Mouse (Mus musculus): ENCODE measurements around the gene Usp7. TPM values are rescaled to one million over a fixed set of nuclear protein-coding genes. Genes with fewer than 3 reads are reported as not detected.

Gene Usp7
- total RNA-seq, 2 experiments from 2014 or later: 41.3 to 49.2 TPM

DNA sequence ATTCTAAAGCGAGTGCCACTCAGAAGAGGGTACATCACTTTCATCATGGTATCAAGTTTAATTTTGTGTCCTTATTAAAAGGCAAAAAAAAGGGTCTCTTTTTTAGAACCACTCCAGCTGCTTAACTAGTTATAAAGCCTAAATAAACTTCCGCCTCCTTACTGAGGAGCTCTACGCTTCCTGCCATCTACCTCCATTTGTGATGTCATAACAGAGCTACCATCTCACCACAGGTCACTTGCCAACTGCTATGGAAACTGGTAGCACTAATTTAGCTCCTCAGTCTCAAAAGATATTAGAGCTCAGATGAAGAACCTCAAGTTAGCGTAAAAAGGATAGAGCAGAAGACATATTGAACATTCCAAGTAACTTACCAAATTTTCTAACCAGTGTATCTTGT lies 71.7 kb downstream of the Usp7 start:
- no peak for DNase-seq

DNA sequence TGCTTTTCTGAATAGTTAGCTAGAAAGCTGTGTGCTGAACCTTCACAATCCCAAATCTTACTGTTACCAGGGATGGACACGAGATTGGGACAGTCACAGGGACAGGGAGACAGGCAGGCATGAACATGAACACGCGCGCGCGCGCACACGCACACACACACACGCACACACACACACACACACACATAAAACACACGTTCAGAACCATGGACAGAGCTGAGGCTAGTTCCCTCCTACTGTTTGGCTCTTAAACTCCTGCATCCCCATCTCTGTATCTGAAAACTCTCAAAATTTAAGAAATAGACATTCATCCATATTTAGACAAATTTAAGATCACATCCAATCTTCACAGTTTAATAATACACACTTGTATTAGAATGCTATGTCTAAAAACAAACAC lies 74.4 kb downstream of the Usp7 start:
- DNase-seq: peak in 1 of 2 experiments; percentile 25

DNA sequence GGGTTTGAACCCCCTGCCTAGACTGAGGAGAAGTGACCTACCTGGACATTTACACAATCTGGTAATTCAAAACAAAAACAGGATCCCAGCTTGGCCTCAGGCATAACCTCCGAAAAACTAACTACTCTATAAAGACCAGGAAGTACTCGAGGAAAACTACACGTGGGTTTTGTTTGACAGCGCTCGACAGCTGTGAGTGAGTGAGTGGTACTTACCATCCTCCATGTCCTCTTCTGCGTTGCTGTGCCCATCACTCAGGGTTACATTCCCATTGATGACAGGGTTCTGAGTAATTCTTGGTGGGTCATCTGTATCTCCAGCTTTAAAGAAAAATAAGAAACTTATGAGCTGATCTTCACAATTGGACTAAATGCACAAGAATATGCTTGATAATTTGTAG lies 75.8 kb downstream of the Usp7 start:
- no peak for DNase-seq

DNA sequence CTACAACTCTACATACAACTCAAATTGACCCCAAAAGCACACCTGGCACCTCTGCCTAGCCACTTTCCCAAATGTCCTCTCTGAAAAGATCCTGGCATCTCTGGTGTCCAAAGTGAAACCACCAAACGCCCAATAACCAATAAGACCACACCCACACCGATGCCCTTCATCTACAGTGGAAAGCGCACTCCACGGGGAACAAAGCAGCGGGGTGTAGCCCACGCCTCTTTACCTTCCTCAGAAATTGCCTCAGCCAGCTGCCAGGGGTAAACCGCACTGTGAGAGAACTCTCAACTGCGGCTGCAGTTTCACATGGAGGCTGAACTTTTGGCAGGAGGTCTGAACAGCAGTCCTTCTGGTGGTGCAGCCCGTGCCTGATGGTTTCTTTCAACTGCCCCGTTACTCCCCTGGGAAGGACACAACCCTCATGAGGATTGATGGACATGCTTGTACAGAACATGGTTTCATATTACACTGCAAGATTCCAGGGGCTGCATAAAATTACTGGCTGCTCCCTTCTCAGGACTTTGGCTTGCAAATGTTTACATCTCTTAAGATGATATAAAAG lies 76.5 kb downstream of the Usp7 start:
- DNase-seq: peak; percentile 55 to 65

DNA sequence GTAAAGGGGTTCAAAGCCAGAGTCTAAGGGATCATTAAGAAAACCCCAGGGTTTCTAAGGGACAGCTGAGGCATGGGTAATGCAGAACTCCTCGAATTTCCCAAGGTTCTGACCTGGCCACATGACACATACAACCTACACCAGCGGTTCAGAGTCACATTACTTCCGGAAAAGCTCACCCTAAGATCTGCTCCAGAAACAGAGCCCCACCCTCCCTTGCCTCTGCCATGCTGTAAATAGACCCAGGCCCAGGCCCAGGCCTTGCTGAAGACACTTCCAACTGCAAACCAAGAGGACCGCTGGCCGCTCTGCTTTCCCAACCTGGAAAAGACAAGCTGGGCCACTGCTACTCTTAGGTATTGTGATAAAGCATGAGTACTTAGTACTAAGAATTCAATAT lies 77.3 kb downstream of the Usp7 start:
- DNase-seq: no peak

DNA sequence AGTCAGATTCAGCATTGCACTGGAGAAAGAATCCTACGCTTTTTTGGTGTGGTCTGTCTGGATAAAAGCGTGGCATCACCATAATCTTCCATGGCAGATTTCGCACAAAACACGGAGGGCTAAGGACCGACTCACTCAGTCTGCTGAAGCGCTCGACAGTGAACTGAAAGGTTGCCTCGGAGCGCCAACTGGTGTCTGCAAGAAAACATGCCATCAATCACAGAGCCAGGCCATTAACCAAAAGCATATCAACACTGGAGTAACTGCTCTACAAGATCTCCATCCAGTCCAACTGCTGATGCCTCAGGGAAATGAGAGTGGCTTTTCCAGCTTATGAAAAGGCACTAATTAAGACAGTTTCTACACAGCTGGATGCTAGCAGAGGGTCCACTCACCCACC lies 80.1 kb downstream of the Usp7 start:
- no peak for DNase-seq

DNA sequence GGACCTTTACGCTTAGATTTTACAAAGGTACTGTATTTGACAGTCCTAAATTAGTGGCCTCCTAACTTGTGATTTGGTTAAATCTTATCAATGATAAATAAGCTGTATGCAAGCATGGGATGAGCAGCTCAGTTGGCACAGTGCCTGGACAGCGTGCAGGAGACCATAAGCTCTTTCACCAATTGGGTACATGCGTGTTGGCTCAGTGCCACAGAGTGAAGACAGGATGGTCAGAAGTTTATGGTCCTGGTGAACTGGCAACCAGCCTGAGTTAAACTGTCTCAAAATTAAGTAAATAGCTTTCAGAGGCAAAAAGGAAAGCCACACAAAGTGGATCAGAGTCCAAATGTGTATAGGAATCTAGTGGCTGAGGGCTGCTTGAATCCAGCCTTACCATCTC lies 91.5 kb downstream of the Usp7 start:
- DNase-seq: no peak

DNA sequence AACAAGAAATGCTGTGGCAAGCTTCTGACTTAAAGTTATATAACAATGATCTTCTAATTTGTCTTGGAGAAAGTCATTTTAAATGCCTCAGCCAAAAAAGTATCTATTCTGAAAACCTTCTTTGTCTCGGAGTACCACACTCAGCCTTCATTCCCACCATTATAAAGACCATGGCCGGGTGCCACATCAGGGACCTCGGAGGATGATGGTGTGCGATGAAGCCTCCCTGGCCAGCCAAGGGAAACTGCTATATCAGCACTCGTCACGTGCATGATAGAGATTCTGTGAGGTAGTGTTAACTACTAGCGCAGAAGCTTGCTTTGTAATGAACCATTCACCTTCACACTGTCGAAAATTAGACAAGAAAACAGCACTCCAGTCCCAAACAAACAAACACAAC lies 92.6 kb downstream of the Usp7 start:
- DNase-seq: no peak

DNA sequence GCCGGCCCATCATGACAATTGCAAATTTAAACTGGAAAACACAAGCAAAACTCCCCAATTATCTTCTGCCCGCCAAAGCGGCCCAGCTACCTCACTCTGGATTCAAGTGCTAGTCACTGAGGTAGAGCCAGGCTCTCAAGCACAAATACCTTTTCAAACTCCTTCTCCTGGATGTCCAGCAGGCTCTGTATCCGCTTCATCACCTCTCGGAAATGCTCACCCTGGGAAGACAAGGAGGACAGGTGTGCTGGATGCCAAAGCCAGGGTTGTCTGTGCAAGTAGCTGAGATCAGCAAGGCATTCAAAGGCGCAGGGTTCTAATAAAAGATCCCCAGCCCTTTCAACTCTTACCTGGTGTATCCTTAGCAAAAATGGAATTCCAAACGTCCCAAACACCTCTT lies 100.9 kb downstream of the Usp7 start:
- no peak for DNase-seq

DNA sequence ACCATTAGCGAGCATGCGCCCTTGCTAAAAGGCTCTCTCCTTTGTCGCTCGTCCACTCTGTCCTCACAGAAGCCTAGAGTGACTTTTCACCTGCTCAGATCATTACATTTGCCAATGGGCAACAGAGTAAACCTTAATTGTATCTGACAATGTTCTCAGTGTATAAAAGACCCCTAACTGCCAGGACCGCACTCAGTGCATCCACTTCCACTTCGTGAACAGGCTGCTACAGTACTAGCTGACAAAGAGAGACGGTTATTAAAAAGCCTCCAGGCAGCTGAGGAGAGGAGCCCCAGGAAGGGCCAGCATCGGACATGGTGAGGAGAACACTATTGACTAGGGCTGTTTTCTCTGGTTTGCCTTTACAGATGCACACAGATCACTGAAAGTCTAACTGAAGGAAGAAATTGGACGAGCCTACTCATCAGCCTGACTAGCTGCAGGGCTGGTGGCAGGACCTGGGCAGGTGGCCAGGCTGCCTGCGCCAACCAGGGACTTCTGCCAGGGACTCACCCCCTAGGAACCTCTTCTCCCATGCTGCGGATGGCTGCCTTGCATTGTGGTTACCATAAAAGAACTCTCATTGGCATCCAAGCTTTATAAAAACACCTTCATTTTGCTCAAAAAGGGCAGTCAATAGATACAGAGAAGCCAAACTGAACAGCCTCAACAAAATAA lies 102.0 kb downstream of the Usp7 start:
- peak; percentile 61 to 64 for DNase-seq

DNA sequence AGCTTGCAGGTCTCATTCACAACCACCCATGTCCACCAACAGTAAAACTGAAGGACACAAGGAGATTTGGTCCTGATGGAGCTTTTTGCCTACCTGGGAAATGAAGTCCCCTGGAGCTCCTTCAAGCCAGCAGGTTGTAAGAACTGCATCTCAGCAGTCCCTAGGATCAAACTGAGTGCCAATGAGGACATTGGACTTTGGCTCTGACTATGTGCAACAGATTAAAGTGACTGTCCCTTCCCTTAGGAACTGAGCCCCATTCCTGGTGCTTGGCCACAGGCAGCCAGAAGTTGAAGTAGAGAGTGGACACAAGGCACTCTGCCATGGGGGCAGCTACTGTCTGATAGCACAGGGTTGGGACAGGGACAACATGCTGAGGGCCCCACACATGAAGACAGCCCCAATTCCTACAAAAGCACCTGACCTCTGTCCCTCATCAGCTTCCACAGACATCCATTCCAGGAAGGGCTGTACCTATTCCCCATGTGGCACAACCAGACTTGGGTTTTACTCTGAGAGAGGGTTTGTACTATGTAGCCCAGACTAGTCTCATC lies 104.5 kb downstream of the Usp7 start:
- no peak for DNase-seq

DNA sequence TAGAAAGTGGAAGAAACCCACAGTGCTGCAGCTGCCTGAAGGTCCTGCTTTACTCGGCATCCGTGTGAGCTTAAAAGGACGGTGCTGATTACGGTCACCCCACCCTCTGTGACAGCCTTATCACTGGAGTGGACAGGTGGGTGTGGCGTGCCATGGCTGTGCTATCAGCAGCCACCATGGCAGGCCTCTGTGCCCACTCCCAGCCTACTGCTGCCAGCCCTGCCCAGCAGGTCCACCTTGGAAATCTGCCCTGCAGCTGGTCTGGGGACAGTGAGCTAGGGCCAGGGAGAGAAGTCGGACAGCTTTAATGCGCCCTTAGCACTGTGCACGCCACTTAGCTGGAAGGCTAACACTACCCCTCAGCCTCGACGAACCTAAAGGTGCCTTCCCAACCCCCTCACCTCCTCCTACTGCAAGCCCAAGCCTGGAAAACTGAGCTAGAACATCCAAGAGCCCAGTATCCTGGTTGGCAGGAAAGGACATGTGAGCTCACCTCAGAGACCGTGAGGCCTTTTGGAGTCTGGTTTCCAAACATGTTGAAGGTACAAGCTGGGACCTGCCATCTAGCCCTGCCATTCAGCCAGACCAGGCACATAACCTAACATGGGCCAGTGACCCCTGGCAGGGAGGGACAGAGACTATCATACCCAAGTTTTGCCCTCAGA lies 105.1 kb downstream of the Usp7 start:
- DNase-seq: peak; percentile 31 to 51

DNA sequence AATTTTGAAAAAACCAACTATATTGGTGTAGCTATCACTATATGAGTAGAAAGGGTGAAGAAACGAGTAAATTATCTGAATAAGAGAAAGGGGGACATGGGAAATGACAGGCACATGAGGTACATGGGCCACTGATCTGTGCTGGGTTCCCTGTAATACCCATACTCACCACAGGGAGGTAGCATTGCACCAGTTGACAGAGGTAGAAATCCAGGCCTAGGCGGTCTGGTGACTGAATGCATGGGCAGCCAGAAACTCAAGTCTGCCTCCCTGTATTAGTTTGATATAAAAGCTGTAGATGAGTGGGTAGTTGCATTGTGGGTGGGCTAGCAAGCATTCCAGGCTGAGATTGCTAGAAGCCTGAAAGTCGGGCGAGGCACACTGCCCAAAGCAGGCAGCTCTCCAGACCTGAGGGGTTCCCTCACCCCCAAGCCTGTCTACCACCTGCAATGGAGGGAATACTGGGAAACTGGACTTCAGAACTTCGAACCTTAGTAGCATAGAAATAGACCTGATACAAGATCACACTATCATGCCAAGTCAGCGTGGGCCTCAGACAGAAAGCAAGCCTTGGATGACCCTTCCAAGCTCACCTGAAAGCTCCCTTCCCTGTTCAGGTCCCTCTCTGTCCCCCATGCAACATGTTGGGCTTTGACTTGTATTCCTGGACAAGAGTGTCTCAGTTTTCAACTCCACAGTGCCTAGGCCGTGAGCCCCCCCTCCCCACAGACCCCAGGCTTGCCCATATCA lies 105.8 kb downstream of the Usp7 start:
- peak; percentile 70 to 87 for DNase-seq

DNA sequence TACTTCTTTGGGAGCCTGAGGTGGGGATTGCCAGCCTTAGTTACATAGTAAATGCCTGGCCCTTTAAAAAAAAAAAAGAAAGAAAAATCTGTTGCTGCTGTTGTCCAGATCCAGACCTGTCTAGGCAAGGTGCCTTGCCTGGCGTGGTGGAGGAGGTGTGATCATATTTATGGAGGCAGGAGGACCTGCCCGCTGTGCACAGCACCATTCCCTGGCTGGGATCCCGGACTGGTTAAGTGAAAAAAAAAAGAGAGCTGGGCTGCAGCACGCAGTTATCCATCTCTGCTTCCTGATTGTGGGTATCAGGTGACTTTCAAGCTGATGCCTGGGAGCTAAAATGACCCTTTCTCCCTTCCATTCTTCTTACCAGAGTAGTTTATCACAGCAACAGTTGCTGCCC lies 107.0 kb downstream of the Usp7 start:
- DNase-seq: no peak

DNA sequence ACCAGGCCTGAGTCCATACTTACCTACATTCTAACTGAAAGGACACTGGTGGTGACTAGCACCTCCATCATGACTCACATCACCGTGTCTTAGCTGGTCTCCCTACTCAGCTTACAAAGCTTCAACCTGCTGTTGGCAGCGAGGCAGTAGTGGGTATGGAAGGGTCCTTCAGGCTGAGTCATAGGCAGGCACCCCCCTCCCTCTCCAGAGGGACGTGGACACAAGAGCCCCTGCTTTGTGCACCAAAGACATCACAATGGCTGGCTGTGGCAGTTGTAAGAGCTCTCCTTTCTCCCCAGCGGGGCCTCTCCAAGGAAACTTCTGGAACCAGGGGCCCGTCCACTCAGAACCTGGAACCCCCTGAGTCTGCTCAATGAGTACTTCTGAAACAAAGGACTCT lies 111.6 kb downstream of the Usp7 start, which contains the start of gene Gm5767:
Gm5767 (plus strand) TSS at position 301 of the 400 bp plus-strand sequence.
- DNase-seq: no peak

DNA sequence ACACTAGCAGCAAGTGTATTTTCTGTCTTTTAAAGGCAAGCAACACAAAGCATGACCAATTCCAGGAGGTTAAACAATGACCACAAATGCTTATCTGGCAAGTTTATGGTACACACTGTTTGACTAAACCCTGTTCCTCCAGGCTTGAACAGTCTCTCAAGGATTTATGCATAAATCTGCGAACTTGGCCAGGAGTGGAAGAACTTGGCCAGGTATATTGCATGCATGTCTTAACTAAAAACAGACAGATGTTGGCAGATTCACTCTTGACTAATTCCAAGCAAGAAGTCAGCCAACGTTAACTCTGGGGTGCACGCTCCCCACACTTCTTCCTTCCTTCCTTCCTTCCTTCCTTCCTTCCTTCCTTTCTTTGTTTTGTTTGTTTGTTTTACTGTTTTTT lies 112.3 kb downstream of the Usp7 start:
- no peak for DNase-seq

DNA sequence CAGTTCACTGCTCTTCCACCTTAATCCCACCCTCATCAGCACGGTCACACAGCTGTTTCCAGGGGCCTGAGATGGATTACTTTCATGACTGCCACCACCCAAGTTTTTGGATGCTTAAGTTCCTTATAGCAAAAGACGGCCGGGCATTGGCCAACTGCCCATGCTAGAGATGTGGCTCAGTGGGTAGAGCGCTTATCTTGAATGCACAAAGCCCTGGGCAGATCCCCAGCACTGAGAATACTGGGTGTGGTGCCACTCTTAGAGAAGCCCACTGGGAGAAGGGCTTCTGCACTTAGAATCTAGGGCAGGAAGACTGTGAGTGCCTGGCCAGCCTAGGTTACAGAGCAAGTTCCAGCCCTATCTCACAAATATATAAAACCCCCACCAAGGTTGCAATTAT lies 113.4 kb downstream of the Usp7 start:
- no peak for DNase-seq

DNA sequence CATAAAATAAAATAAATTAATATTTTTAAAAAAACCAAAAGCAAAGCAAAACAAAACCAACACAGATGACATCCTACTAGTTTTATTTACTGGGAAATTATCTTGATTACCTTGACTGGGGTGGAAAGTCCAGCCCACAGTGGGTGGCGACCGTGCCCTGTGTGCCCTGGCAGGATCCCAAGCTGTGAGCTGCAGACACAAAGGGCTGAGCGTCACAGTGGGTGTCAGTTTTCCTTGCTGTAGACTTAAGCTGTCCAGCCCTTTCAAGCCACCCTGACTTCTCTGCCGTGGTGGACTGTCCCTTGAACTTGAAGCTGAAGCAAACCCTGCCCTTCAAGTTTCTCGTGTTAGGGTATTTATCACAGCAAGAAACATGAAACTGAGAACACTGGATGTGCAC lies 114.1 kb downstream of the Usp7 start:
- no peak for DNase-seq

DNA sequence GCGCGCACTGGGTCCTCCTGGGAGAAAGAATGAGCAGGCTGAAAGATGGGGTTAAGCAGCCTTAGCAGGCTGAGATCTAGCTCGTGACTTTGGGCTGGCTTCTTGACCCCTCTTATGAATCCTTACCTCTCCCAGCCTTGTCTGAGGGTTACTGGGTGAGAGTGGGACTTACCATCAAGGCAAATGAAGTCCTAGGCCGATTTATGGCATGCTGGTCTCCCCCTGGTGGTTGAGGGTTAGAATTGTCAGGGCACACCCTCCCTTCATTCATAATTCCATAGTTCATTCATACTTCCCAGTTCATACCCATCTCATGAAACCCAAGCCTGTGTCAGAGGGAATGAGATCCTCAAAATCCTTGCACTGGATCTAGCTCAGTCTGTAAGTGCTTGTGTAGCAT lies 115.3 kb downstream of the Usp7 start:
- DNase-seq: peak; percentile 50 to 79

DNA sequence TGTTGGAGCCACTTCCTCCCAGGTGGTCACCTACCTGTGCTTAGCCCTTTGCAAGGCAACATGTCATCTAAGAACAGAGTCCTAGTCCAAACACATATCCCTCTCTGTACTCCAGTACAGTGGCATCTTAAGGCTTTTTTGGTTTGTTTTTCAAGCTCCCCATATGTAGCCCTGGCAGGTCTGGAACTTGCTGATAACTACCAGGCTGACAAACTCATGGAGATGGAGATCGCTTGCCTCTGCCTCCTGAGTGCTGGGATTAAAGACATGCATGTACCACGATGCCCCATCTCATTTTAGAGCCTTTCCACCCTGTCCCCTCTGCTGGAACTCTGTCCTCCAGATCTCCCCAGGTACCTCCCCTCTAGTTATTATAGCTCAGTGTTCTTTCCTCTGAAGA lies 115.9 kb downstream of the Usp7 start:
- DNase-seq: no peak

DNA sequence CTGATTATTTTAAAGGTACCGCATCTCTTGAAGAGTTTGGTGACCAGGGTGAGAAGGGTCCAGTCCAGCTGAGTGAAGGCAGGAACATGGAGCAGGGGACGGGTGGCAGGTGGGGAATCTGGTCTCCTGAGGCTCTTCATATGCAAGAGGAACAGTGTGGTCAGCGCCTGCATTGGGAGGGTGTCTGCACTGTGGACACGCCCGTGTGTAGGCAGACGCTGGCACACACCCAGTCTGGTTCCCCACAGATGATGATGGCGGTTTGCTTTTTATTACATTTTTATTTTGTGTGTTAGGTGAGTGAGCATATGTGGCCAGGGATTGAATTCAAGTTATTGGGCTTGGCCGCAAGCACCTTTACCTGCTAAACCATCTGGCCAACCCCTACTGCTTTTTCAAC lies 116.5 kb downstream of the Usp7 start:
- no peak for DNase-seq

DNA sequence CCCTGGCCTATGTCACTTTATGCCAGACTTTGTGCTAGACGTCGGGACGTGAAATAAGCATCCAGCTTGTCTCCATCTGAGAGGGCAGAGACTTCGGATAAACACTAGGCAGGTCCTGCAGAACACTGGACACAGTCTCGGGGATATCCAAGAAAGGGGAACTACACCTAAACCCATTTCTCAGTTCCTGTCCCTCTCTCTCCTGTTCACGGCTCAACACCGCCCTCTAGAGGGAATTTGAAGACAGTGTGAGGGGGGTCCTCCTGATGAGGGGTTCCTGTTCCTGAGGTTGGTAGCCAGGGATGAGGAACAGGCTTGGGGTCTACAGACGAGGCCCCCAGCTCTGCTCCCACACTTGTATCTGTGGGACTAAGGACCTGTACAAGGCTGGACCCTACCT lies 117.9 kb downstream of the Usp7 start:
- peak; percentile 67 to 74 for DNase-seq

DNA sequence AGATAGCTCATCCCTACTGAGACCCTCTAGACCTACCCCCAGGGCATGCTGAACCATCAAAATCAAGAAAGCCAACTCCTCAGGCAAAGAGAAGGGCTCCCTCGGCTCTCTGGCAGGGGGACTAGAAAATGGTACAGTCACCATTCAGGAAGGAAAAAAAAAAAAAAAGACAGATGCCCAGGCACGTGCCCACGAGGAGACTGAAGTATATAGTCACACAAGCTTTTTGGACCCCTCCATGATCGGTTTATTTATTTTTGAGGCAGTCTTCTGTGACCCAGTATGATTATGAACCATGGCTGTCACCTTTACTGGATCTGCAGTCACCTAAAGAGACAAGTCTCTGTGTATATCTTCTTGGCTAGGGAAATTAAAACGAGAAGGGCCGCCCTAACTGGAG lies 118.8 kb downstream of the Usp7 start:
- DNase-seq: no peak

Measured in heart, adult 18-20 months (tissue).